Mouse (Mus musculus) lung, postnatal 4 days (tissue): ENCODE measurements at regions not wholly inside any gene's neighbourhood (a gene's known extent, or its start where the extent isn't known, plus 50 kb on each side); places are given as distances from the start of the nearest gene placed in this dataset.

Experiments used
- DNase-seq, 2 experiments: peaks; one replicate each; pipeline ENCODE4 v3.0.0; 2021

DNA sequence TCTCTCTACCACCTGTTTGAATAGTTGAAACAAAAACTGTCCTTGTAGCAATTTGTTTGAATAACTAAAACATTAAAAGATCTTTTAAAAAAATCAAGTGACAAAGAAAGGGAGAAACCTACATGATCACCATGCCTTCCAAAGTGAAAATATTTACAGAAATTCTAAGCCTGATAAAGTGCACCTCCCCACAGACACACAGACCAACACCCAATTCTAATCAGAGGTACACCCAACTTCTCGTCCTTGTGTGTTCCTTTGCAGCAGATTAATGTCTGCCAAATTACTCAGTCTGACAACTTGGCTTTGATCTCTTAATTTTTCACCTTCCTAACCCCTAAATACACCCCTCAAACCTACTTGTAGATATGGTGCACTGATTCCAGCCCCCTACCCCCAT is 719.1 kb downstream of the Epm2a start:
- no peak for DNase-seq

DNA sequence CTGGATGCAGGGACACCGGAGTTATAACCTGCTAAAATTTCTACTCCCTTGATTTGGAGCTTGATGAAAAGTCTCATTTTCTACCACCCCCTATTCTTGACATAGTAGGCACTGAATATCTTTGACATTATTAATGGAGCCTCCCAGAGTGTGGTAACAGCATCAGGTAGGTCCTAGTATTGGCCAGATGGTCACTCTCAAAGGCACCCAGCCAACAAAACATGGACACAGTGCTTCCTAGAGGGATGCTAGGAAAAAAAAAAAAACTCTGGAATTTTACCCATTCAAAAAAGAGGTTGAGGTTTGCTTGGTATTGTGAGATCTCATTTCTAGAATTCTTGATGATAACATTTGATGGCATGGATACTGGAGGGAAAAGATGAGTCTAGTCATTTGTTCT is 740.8 kb downstream of the Epm2a start:
- DNase-seq: no peak

DNA sequence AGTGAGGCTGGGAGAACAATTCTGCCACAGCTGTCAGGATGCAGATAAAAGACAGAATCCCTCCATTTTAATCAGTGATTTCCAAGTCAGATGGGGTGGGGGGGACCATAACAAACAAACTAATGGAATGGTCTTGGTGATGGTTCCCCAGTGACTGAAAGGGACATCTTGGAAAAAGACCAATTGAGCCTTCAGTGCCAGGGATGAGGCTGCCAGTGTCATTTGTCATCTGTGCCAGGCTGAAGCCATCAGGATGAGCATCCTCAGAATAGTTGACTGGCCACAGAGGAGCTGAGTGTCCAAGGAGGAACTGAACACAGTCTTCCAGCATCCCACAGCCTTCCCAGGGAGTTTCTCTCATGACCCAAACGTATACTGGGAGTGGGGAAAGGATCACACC is 749.3 kb downstream of the Epm2a start:
- no peak for DNase-seq

DNA sequence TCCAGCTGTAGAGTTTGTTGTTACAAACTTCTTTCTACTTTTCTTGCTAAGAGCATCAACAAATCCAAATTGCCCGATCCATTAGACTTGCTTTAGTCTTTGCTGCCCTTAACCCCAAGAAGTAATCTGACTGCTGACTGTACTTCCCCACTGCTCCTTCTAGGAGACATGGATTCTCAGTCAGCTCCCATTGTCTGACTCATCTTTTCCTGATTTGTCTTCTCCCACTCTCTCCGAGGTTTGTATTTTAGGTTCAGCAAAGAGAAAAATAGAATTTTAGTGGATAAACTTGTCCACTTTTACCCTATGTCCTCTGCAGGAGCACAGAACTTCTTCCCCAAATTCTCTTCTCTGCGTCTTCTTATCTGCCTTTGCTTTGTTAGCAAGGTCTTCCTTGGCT is 753.5 kb downstream of the Epm2a start:
- no peak for DNase-seq

DNA sequence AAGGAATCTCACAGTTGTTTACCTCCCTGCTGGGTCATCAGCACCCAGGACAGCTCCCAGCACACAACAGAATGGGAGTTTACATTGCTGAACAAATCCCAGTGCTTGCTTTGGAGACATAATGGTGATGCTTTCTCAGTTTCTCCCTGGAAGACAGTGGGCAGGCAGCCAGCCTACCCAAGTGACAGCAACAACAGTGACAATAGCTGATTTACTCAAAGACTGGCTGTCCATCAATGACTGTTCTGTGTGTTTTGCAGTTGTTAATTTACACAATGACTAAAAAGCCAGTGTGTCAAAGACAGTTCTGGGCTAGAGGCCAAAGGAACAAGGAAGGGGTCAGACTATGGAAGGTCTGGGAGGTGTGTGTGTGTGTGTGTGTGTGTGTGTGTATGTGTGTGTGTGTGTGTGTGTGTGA is 762.2 kb downstream of the Utrn start:
- DNase-seq: peak; percentile 44 to 70

DNA sequence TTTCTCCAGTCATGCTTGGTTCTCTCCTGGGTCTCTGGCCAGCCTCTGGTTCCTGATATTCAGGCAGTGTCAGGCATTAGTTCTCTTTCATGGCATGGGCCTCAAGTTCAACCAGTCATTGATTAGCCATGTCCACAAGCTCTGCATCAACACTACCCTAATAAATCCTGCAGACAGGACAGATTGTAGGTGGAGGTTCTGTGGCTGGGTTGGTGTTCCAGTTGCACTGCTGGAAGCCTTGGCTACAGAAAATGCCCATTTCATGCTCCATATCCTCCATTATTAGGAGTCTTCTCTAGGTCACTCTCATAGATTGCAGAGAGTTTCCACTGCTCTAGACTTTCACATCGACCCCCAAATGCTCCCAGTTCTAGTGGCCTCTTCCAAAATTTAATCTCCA is 757.4 kb downstream of the Utrn start:
- no peak for DNase-seq

DNA sequence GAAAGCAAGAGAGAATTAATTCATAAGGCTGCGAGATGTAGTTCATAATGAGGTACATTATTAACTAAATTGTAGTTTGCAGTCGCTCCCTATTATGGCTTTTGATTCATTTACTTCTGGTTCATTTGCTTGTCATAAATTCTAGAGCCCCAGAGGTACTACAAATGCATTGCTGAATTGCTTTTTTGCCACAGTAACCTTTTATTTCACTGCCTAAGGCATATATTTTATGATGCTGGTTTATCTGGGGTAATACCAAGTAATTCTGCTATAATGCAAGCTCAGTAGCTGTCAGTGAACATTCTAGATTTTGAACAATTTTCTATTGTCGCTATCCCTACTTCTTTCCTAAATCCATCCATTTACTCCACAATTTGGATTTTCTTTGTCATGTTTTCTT is 753.4 kb downstream of the Utrn start:
- no peak for DNase-seq

DNA sequence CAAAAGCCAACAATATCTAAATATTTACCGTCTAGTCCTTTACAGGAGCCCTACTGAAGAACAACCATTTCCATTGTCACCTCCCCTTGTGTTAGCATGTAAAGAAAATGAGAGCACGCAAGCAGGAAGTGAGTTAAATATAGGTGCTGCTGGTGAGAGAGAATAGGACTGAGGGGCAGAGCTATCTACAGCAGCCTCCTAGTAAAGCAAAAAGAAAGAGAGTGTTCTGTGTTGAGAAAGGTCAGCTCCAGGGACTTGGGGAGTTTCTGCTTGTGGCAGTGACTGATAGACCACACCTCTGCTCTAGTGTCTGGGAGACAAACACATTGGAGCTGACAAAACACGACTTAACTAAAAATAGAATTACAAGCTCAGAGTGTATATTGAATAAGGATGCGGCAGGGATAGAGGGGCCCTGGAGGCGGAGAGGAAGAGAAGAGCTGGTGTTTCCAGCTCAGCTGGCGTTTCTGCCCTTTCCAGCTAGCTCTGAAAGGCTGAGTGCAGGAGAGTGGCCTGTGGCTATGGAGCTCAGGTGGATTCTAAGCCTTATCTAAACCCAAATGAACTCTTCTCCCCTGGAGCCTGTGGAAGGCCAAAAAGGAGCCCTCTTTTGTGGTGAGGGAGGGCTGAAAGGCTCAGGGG is 752.4 kb downstream of the Utrn start:
- no peak for DNase-seq

DNA sequence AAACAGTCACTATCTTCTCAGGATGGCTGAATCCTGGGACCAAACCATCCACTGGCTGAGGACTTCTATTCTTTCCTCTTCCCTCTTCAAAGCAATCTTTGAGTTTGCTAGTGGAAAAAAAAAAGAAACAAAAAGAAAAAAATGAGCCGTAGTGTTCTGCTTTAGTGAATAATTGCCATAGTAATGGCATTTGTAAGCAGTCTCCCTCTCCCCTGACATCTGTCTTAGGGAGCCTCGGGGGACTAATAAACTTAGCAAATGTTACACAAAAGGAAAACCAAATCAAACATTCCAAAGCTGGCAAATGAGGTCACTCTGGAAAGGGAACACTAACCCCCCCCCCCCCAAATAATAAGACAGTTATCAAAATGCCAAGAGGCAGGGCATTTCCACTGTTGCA is 744.9 kb downstream of the Utrn start:
- DNase-seq: no peak

DNA sequence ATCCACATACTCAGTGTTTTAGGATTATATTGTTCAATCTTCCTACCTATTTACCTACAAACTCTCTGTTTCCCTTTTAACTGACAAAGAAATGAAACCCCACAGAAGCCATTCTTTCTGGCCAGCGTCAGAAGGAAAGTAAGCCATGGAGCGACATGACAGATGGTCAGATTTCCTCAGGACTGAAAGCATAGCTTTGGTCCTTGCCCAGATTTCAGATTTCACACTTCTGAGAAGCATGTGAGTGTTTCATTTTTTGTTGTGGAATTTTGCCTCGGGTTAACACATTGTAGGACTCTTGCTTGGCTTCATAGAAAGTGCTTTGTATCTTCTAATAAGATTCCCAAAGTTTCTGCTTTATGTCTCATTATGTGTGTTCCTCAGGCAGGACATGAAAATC is 739.7 kb downstream of the Utrn start:
- no peak for DNase-seq

DNA sequence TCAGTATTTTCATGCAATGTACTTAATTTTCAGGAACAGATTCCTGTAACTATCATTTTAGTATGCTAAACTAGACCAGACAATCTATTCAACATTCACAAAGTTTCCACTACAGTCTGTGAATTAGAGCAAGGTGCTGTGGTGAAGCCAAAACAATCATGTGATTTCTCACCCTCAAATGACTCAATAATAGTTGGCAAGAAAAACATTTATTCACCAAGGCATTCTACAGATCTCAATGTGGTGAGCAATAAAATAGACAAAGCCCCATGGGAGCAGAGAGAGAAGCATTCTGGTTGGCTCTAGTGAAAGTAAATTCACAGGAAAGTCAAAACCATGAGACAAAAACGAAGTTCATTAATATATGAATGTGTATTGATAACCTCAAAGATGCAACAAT is 724.5 kb downstream of the Utrn start:
- no peak for DNase-seq

DNA sequence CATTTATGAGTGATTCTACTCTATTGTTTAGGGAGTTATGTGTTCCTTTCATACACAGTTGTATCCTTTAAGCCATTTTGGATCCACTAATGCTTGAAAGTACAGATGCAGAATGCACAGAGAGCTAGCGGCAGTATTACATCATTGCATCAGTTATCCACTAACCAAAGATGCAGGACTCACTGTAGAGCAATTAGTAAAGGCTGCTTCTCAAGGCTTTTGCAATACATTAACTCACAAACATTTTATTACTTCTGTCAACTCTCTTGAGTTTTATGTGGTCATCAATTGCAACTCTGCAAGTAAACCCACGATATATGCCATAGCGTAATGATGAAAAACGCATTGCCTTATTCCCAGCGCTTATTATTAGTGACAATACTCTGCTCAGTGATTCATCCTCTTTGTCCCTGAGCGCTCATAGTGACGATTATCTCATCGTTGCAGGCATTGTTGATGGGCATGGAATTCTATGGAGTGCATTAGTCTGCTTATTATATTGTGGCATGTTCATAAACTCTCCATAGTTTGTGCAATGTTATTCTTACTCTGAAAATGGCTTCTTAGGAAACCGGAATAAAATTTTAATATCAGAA is 722.1 kb downstream of the Utrn start:
- DNase-seq: no peak

DNA sequence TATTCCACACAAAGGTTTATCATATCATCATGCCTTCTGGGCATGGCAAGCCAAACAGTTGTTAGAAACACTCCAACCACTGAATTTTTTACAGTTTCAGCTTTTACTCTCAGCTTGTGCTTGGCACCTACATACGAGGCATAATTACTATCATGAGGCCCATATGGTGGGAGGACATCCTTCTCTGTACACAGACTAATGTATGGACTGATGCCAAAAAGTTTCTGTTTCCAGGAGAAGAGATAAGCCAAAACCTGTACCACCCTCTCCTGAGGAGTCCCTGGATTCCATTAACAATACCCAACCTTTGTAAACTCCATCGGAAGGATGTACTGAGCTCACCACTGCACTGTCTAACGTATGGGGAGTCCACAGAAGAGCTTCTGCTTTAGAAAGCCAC is 698.9 kb downstream of the Utrn start:
- no peak for DNase-seq

DNA sequence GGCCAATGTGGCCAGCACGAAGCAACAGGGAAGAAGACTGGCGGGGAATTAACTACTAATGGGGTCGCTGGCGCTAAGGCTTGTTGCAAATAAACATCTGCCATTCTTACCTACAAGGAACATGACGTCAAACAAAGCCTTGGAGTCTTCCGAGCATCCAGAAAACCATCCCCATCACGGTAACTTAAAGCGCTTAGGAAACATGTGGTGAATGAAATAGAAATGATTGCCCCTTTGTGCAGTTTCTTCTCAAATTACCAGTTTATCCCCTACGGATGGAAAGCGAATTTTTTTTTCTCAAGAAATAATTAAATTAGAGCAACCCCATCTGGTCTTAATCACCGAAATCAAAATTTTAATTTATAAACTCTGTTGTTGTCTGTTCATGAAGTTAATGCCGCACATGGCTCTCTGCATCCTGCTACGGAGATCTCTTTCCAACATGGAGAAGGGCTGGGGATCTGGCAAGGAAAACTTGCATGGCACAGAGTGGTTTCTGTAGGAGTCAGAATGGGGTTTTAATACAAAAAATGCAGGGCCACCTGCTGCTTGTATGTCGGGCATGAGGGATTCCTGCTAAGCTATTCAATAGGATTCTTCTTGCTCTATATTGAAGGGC is 694.9 kb downstream of the Utrn start:
- no peak for DNase-seq

DNA sequence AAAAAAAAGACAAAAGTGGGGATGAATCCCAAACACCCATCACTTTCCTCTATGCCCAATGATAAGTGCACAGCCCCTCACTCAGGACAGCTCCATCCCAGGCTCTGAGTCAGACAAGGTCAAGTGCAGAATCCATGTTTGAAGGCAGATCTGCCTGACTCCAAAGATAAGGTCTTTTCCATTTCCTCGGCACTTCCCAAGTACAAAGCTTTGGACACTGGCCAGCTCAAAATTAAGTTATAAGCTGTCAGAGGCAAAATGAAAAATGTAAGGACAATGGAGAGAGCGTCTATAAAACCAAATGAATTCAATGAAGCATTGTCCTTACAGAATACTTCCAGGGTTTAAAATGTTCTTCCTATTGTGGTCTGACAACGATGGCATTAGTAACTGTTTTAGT is 694.0 kb downstream of the Utrn start:
- peak in 1 of 2 experiments; percentile 15 for DNase-seq

DNA sequence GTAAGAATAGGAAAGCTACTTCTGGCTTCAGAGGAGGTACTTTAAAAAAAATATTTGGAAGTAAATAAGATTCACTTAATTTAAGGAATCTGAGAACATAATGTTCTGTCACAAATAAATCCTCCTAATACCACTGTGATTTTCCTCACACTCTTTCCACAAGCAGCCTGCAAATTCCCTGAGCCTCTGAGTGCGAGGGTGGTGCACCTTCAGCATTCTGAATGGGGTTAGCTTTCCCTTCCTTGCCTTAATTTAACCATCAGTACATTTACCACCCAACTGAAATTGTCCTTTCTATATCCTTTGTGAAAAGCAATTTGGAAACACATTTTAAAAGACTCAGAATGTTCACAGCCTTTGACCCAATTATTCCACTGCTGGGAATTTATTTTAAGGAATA is 691.7 kb downstream of the Utrn start:
- no peak for DNase-seq

DNA sequence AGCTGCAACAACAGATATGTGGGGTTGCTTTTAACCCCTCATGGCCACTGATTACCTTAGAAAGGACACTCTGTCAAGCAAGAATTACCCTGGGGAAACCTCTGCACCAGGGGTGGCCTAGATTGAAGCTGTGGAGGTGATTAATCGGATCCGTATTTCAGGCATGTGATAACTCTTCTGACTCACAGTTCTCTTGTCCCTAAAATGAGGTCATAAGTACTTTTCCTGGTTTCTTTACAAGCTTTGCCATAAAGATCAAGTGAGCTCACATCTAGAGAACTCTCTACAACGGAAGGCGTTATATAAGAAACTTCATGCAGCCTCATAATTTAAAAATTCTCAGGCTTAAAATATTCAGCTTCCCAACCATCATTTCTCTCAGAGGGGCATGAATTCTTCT is 688.2 kb downstream of the Utrn start:
- DNase-seq: no peak

DNA sequence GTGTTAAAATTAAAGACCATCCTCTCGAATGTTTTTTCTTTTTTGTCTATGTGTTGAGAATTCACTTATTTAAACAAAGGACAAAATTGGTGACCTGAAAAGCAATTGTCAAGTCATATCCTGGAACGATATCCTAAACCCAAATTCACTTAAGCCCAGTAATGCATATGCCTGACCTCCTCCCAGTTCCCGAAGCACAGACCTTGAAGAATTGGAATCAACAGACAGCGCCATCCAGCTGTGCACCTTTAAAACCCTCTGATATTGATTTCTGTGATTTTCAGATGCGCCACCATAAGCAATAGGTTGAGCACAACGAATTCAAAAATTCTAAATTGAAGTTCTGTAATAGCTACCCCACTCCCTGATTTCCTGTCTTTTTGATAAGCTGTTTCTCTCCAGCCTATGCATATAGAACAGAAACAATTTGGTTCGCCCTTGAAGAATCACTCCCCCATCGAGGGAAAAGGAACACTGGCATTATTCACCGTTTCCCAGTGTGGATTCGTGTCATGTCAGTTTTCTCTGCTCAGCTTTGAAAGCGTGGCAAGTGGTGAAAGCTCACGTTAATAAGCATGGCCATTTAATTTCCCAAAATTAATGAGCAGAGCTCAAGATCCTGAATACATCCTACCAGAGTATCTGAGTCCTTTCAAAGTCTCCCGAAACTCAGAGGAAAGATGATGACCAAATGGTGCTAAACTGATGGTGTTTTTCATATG is 682.1 kb downstream of the Utrn start:
- DNase-seq: no peak

DNA sequence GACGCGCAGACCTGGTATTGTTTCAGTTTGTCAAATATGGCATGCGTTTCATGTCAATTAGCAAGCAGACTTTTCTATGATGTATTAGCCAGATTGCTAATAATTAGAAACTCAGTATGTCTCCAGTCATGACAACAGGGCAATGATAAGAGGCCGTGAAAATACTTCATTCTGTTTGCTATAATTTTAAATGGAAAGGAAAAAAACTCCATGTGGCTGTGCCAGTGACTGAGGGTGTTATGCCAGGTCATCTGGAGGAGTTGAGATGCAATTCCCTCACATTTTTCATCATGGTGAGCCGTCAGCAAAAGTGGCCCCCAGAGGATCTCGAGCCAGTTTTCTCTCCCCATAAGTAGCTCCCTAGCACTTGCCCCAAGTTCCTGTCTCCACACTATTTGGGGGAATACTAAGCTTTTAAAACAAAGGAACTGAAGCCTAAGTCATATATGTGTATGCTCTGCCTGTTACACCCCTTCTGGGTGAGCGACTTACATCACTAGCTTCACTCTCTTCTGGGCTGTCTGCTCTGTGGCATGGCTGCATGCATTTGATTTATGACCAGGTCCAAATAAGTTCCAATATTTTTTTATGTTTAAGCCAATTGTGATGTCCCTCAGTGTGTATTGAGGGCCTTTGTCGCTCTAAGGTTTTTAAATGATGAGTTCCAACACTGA is 681.4 kb downstream of the Utrn start:
- no peak for DNase-seq

DNA sequence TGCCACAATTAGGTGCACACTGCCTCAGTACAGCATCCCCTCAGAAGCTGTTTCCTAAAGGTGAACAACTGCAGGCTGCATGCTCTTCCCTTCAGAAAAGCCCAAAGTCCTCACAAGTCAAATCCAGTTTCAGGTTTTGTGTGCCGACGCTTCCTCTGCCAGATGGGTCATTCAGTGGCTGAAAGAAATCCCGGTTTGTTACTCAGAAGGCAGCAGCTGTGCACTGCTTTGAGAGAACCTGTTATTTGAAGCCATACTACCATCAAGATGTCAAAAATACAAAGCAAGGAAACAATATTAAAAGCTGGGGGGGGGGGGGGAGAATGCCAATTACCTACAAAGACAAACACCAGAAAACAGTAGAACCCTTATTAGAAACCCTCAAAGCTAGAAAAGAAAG is 678.7 kb downstream of the Utrn start:
- no peak for DNase-seq

DNA sequence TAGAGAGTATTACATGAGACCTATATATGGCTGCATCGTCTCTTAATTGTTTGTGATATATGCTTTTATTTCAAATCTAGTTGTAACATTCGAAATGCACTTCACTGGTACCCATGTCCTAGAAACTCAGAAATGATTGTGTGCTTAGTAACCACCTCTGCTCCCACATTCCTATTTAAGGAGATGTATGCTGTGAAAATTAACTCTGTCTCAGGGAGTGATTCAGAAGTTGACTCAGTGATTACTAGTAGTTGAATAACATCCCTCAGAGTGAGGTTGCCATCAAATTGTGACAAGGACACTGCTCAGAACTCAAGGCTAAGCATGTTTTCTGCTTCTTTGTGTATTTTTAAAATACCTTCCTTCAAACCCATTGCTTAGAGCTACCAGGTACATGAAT is 661.9 kb downstream of the Utrn start:
- DNase-seq: no peak

DNA sequence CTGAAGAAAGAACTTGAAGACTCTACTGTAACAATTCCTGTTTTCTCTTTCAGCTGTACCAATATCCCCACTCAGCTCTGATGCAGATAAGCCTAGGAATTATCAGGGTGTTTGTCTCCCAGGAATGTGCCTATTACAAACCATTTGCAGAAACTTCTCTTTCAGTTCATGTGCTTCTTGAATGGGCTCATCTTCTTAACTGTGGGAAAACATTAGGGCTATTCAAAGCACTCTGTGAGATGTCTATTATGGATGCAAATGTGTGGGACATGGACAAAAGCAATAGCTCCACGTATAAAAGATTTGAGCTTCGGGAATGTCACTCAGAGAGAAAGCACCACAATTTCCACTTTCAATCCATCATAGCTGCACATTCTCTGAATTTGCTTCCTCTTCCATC is 659.0 kb downstream of the Utrn start:
- no peak for DNase-seq

DNA sequence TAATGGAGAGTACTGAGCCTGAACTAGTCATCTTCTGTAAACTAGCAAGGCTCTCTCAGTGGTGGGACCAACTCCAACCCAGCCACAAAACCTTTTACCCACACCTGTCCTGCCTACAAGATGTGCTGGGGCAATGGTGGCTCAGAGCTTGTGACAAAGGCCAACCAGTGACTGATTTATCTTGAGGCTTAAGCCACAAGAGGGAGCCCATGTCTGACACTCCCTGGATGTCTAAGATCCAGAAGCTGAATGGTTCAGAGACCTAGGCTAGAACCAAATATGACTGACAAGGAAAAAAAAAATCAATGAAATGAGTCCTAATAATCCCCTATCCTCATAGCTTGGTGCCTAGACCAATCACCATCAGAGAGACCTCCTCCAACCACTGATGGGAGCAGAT is 650.3 kb downstream of the Utrn start:
- no peak for DNase-seq

DNA sequence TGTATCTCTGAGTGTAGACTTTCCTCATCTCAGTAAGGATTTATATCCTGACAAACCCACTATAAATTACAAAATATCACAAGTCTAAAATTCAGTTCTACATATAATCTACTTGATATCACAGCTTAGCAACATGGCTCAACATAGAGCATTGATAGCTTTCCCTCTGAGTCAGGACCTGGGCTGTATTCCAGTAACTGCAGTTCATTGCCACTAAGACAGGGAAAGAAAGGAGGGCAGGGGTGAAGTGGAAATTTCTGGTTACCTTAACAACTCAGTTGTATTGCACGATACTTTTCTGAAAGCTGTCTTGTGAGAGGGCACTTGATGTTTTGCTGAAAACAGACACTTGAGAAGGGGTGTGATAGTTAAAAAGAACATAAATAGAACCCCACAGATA is 635.0 kb downstream of the Utrn start:
- DNase-seq: no peak
